Mouse (Mus musculus): ENCODE results near the gene Oaz2. TPM values are rescaled to one million over a fixed set of nuclear protein-coding genes. Genes with fewer than 3 reads are reported as not detected.

The Oaz2 gene
- polyA plus RNA-seq, 1 experiment from 2014 or later, result 455 TPM

DNA sequence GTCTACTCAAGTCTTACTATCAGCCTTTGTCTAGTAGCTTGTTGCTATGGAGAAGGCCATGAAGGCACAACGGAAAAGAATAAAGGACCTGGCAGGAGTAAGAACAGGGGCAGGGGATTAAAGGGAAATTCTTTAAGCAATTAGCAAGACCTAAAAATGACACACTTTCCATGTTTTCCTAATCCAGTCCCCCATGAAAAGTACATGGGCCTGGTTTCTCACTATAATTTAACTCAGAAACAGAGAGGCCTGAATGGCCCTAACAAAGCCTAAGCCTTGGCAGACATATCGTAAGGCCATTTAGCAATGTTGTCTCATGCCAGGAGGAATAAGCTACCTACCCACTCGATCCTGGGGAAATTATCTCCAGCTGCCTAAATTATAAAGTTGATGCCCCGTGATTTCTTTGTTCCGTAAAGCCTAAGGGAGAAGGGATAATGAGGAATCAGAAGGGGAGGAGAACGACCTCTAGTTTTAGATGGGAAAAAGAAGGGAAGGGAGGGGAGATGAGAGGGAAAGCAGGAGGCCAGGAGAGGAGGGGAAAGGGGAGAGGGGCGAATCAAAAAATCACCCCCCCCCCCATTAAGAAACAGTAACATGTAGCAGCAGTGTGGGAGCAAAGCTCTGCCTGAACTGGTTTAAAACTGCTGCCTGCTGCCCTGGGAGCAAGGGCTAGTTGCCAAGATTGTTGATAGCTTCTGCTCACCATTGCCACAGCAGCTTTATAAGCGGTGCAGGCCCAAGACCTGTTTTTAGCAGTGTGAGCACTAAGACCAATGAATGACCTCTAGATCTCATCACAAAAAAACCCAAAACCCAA lies 56.9 kb downstream of the Oaz2 start:
- H3K4me1 ChIP-seq (replicated peaks; ENCODE audit: control insufficient read depth, insufficient read depth, low read length), result no peaks in the 10 kb centered on the region; the same call in 1 of the 2 replicates
- peaks cover 2% of the 10 kb centered on the region; the same call in 1 of the 2 replicates for H3K36me3 ChIP-seq (ENCODE audit: control insufficient read depth, insufficient read depth, low read length)
- no peak overlapping the region for H3K27ac ChIP-seq (ENCODE audit: low read length)
- H3K9ac ChIP-seq (ENCODE audit: low read length), result no peak overlapping the region
- H3K27me3 ChIP-seq (ENCODE audit: control insufficient read depth, insufficient read depth, low read depth, low read length), result no peaks in the 10 kb centered on the region
- no peak for ATAC-seq (ENCODE audit: low read depth)
- whole genome bisulfite sequencing, result 72% methylated on average over 8 of the region's 8 CpGs
- H3K4me2 ChIP-seq (ENCODE audit: low read depth, low read length), result no peak overlapping the region
- H3K4me3 ChIP-seq (ENCODE audit: low read length), result no peak overlapping the region
- H3K9me3 ChIP-seq (ENCODE audit: control insufficient read depth, low read length), result no peaks in the 10 kb centered on the region

DNA sequence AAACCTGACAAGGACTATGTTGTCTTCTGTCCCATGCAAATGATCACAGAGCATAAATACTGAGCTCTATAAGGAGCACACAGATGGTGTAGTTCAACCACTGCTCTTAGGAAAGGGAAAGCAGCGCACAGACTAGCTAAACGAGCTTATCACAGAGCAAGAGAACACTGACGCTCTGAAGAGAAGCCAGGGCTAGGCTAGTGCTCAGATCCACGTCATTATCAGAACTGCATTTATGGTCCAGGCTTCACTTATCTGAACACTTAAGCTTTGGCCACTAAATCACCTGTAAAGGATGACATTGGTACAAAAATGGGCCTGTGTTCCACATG lies 57.5 kb downstream of the Oaz2 start:
- no peak overlapping the region for H3K4me3 ChIP-seq (ENCODE audit: low read length)
- peaks cover 2% of the 10 kb centered on the region; the same call in 1 of the 2 replicates for H3K36me3 ChIP-seq (ENCODE audit: control insufficient read depth, insufficient read depth, low read length)
- no peak overlapping the region for H3K4me2 ChIP-seq (ENCODE audit: low read depth, low read length)
- no peak overlapping the region for H3K9ac ChIP-seq (ENCODE audit: low read length)
- no peak for ATAC-seq (ENCODE audit: low read depth)
- no peaks in the 10 kb centered on the region; the same call in 1 of the 2 replicates for H3K4me1 ChIP-seq (replicated peaks; ENCODE audit: control insufficient read depth, insufficient read depth, low read length)
- 50% methylated on average over 4 of the region's 4 CpGs for WGBS
- no peaks in the 10 kb centered on the region for H3K9me3 ChIP-seq (ENCODE audit: control insufficient read depth, low read length)
- H3K27me3 ChIP-seq (ENCODE audit: control insufficient read depth, insufficient read depth, low read depth, low read length), result no peaks in the 10 kb centered on the region
- no peak overlapping the region for H3K27ac ChIP-seq (ENCODE audit: low read length)

DNA sequence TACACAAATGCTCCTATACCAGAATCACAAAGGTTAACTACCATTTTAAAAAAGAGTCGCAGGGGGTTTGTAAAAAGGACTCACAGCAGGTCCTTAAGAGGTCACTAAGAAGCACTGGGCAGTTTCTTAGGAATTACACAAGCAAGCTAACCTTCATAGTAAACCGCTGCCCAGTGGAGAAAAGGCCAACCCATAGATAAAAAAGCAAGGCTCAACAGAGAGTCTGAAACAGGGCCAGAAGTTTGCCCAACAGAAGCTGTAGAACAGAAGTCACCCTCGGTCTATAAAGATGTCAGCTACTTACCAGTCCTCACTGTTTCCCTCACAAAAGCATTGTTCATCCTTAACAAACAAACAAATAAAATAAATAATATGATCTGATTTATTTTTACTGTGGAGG lies 58.6 kb downstream of the Oaz2 start:
- Histone ChIP-seq H3K4me3 (ENCODE audit: low read length) (no peak overlapping the region), H3K4me1 (replicated peaks; ENCODE audit: control insufficient read depth, insufficient read depth, low read length) (no peaks in the 10 kb centered on the region; the same call in 1 of the 2 replicates), H3K36me3 (ENCODE audit: control insufficient read depth, insufficient read depth, low read length) (peaks cover 2% of the 10 kb centered on the region; the same call in 1 of the 2 replicates), H3K27me3 (ENCODE audit: control insufficient read depth, insufficient read depth, low read depth, low read length) (no peaks in the 10 kb centered on the region), H3K4me2 (ENCODE audit: low read depth, low read length) (no peak overlapping the region), H3K9me3 (ENCODE audit: control insufficient read depth, low read length) (no peaks in the 10 kb centered on the region), H3K27ac (ENCODE audit: low read length) (no peak overlapping the region), H3K9ac (ENCODE audit: low read length) (no peak overlapping the region)
- no peak for ATAC-seq (ENCODE audit: low read depth)
- WGBS, result 83% methylated on average over 3 of the region's 3 CpGs

DNA sequence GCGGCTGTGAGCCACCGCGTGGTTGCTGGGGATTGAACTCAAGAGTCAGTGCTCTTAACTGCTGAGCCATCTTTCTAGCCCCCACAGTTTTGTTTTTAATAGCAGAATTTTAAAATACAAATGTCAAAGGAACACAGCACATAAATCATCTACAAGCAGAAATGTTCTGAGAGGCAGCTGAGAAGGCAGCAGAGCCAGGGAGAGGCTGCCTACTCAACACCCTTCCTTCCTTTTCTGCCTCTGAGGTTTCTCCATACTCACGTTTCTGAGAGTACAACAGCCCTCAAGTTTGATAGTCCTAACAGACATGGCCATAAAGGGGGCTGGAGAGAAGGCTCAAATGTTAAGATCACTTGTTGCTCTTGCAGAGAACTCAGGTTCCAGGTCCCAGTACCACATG lies 59.7 kb downstream of the Oaz2 start:
- Histone ChIP-seq H3K27ac (ENCODE audit: low read length) (no peak overlapping the region), H3K4me3 (ENCODE audit: low read length) (no peak overlapping the region), H3K9ac (ENCODE audit: low read length) (no peak overlapping the region), H3K27me3 (ENCODE audit: control insufficient read depth, insufficient read depth, low read depth, low read length) (no peaks in the 10 kb centered on the region), H3K9me3 (ENCODE audit: control insufficient read depth, low read length) (no peaks in the 10 kb centered on the region), H3K4me2 (ENCODE audit: low read depth, low read length) (no peak overlapping the region), H3K36me3 (ENCODE audit: control insufficient read depth, insufficient read depth, low read length) (peaks cover 3% of the 10 kb centered on the region; the same call in 1 of the 2 replicates), H3K4me1 (replicated peaks; ENCODE audit: control insufficient read depth, insufficient read depth, low read length) (no peaks in the 10 kb centered on the region)
- no peak for ATAC-seq (ENCODE audit: low read depth)
- 79% methylated on average over 4 of the region's 4 CpGs for WGBS

- H3K4me2 ChIP-seq (ENCODE audit: low read depth, low read length), result no peak overlapping the region
- H3K36me3 ChIP-seq (ENCODE audit: control insufficient read depth, insufficient read depth, low read length), result peaks cover 4% of the 10 kb centered on the region; the same call in 1 of the 2 replicates
- no peaks in the 10 kb centered on the region for H3K27me3 ChIP-seq (ENCODE audit: control insufficient read depth, insufficient read depth, low read depth, low read length)
- 94% methylated on average over 6 of the region's 6 CpGs for WGBS
- H3K9ac ChIP-seq (ENCODE audit: low read length), result no peak overlapping the region
- no peak overlapping the region for H3K27ac ChIP-seq (ENCODE audit: low read length)
- ATAC-seq (ENCODE audit: low read depth), result no peak
- no peak overlapping the region for H3K4me3 ChIP-seq (ENCODE audit: low read length)
- H3K4me1 ChIP-seq (replicated peaks; ENCODE audit: control insufficient read depth, insufficient read depth, low read length), result no peaks in the 10 kb centered on the region
- no peaks in the 10 kb centered on the region for H3K9me3 ChIP-seq (ENCODE audit: control insufficient read depth, low read length)
Observed at GRCm38 (mm10) chr9:65728588-65728987, 60.8 kb downstream of the Oaz2 start.

DNA sequence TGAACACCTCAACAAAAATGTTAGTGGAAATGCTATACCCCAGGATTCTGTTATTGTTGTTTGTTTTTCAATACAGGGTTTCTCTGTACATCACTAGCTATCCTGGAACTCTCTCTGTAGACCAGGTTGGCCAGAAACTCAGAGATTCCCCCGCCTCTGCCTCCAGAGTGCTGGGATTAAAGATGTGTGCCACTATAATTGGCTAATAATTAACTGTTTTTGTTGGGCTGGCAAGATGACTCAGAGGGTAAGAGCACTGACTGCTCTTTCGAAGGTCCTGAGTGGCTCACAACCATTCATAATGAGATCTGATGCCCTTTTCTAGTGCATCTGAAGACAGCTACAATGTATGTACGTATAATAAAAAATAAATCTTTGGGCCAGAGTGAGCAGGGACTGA lies 67.1 kb downstream of the Oaz2 start:
- Histone ChIP-seq H3K27me3 (ENCODE audit: control insufficient read depth, insufficient read depth, low read depth, low read length) (no peaks in the 10 kb centered on the region), H3K4me3 (ENCODE audit: low read length) (no peak overlapping the region), H3K4me1 (replicated peaks; ENCODE audit: control insufficient read depth, insufficient read depth, low read length) (no peaks in the 10 kb centered on the region), H3K36me3 (ENCODE audit: control insufficient read depth, insufficient read depth, low read length) (0 out of 2 replicates have a peak, but pooled peaks cover 2% of the 10 kb centered on the region), H3K4me2 (ENCODE audit: low read depth, low read length) (no peak overlapping the region), H3K27ac (ENCODE audit: low read length) (no peak overlapping the region), H3K9me3 (ENCODE audit: control insufficient read depth, low read length) (no peaks in the 10 kb centered on the region), H3K9ac (ENCODE audit: low read length) (no peak overlapping the region)
- WGBS, result 92% methylated on average over 3 of the region's 3 CpGs
- no peak for ATAC-seq (ENCODE audit: low read depth)

Other genes with a start within 250 kb of the Oaz2 start
- gene Slc51b, start 245.0 kb upstream of the Oaz2 start, polyA plus RNA-seq (2015; fragmentation: Nextera tagmentation; extraction: Ambion mirVana), result not detected in 2 replicates
- gene Mtfmt, start 232.2 kb upstream of the Oaz2 start, polyA plus RNA-seq (2015; fragmentation: Nextera tagmentation; extraction: Ambion mirVana), result 20.1 and 22.2 TPM in 2 replicates
- gene Spg21, start 207.1 kb upstream of the Oaz2 start, polyA plus RNA-seq (2015; fragmentation: Nextera tagmentation; extraction: Ambion mirVana), result 98.9 and 99.2 TPM in 2 replicates
- not detected in 2 replicates for gene Ankdd1a, start 147.8 kb upstream of the Oaz2 start, polyA plus RNA-seq (2015; fragmentation: Nextera tagmentation; extraction: Ambion mirVana)
- 23.6 and 24.4 TPM in 2 replicates for gene Plekho2, start 88.0 kb upstream of the Oaz2 start, polyA plus RNA-seq (2015; fragmentation: Nextera tagmentation; extraction: Ambion mirVana)
- 16.1 and 17.0 TPM in 2 replicates for gene Pif1, start 80.8 kb upstream of the Oaz2 start, polyA plus RNA-seq (2015; fragmentation: Nextera tagmentation; extraction: Ambion mirVana)
- gene Rbpms2, start 38.4 kb upstream of the Oaz2 start, polyA plus RNA-seq (2015; fragmentation: Nextera tagmentation; extraction: Ambion mirVana), result 10.8 and 14.1 TPM in 2 replicates
- 4.5 and 4.7 TPM in 2 replicates for gene Zfp609, start 159.6 kb downstream of the Oaz2 start, polyA plus RNA-seq (2015; fragmentation: Nextera tagmentation; extraction: Ambion mirVana)
- 205 and 216 TPM in 2 replicates for gene Pclaf, start 222.2 kb downstream of the Oaz2 start, polyA plus RNA-seq (2015; fragmentation: Nextera tagmentation; extraction: Ambion mirVana)
- 33.1 and 33.8 TPM in 2 replicates for gene Trip4, start 240.8 kb downstream of the Oaz2 start, polyA plus RNA-seq (2015; fragmentation: Nextera tagmentation; extraction: Ambion mirVana)
- gene Csnk1g1, start 240.9 kb downstream of the Oaz2 start, polyA plus RNA-seq (2015; fragmentation: Nextera tagmentation; extraction: Ambion mirVana), result 14.8 and 16.0 TPM in 2 replicates

All from lung, embryonic 16.5 days (tissue).